Mouse (Mus musculus): ENCODE data around the gene Gcfc2. TPM values are rescaled to one million over a fixed set of nuclear protein-coding genes. Genes with fewer than 3 reads are reported as not detected.

Gcfc2 gene
- polyA plus RNA-seq, 1 experiment from 2014 or later, result 5.0 TPM

DNA sequence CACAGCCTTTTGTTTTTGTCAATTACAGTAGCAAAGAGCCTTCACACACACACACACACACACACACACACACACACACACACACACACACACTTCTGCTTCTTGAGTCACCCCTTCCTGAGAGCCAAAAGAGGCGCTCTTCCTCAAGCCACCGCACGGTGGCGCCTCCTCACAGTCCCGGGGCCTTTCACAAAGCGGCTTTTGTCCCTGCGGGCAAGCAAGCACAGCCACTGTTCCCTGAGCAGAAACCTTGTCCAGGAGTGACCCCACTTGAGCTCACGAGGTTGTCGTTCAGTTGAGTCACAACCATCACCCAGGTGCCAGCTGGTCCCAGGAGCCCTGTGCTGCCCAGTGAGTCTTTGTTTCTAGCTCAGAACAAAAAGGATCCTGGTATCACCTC, 63.5 kb downstream of the Gcfc2 start:
- Histone ChIP-seq H3K9ac (ENCODE audit: low read length) (0 out of 2 replicates have a peak overlapping the region, but pooled peaks have one; percentile 30), H3K27me3 (ENCODE audit: control insufficient read depth, insufficient read depth, low read length) (no peaks in the 10 kb centered on the region), H3K9me3 (replicated peaks; ENCODE audit: control insufficient read depth, low read length) (peaks cover 3% of the 10 kb centered on the region; the same call in 1 of the 2 replicates), H3K36me3 (ENCODE audit: control insufficient read depth, insufficient read depth) (no peaks in the 10 kb centered on the region), H3K4me3 (ENCODE audit: low read length) (no peak overlapping the region), H3K27ac (ENCODE audit: low read length) (no peak overlapping the region), H3K4me2 (ENCODE audit: low read depth, low read length) (no peak overlapping the region), H3K4me1 (ENCODE audit: control insufficient read depth, insufficient read depth, low read length) (peaks cover 4% of the 10 kb centered on the region; the same call in 1 of the 2 replicates)
- 0 out of 2 replicates have a peak, but pooled peaks have one; percentile 39 for ATAC-seq (replicated peaks; ENCODE audit: extremely low read depth, insufficient read depth, low FRiP score)
- 2% methylated on average over 9 of the region's 9 CpGs for WGBS

DNA sequence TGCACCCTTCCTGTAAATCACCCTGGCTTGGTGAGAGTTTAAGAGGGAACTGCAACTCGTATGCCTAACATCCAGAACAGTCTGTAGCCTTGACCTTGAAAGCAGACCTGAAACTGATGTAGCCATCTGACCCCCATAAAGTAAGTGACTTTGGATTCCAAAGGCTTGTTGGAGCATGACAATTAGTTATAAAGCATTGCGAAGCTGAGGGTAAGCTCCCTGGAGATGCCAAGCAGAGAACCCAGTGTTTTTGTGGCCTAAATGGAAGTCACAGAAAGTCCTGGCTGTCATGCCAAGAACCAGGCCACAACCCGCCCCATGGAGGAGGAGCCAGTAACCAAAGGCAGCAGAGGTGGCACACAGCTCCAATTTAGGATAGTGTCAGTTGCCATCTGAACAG, 64.1 kb downstream of the Gcfc2 start:
- Histone ChIP-seq H3K9me3 (replicated peaks; ENCODE audit: control insufficient read depth, low read length) (no peaks in the 10 kb centered on the region), H3K4me1 (ENCODE audit: control insufficient read depth, insufficient read depth, low read length) (peaks cover 4% of the 10 kb centered on the region; the same call in 1 of the 2 replicates), H3K4me2 (ENCODE audit: low read depth, low read length) (no peak overlapping the region), H3K27ac (ENCODE audit: low read length) (no peak overlapping the region), H3K9ac (ENCODE audit: low read length) (0 out of 2 replicates have a peak overlapping the region, but pooled peaks have one; percentile 30), H3K27me3 (ENCODE audit: control insufficient read depth, insufficient read depth, low read length) (no peaks in the 10 kb centered on the region), H3K4me3 (ENCODE audit: low read length) (no peak overlapping the region), H3K36me3 (ENCODE audit: control insufficient read depth, insufficient read depth) (no peaks in the 10 kb centered on the region)
- no peak for ATAC-seq (replicated peaks; ENCODE audit: extremely low read depth, insufficient read depth, low FRiP score)
- 82% methylated on average over 3 of the region's 3 CpGs for WGBS

DNA sequence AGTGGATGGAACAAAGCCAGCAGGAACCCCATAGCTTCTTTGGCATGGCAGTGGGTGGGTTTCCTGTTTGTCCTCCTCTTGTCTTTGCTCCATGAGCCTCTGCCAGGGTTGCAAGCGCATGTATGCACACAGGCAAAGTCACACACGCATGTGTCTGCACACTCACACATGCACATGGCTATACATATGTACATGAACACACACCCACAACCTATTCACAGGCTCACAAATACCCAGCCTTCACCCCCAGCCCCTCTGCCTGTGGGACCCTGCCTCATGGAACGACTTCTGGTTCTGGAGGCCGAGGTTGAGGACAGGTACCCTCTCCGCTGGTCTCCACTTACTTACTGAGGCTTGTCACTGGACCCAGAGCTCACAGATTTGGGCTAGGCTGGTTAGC, 64.9 kb downstream of the Gcfc2 start:
- H3K27ac ChIP-seq (ENCODE audit: low read length), result no peak overlapping the region
- no peaks in the 10 kb centered on the region for H3K9me3 ChIP-seq (replicated peaks; ENCODE audit: control insufficient read depth, low read length)
- 93% methylated on average over 5 of the region's 5 CpGs for WGBS
- no peaks in the 10 kb centered on the region for H3K36me3 ChIP-seq (ENCODE audit: control insufficient read depth, insufficient read depth)
- no peak overlapping the region for H3K4me2 ChIP-seq (ENCODE audit: low read depth, low read length)
- no peaks in the 10 kb centered on the region for H3K27me3 ChIP-seq (ENCODE audit: control insufficient read depth, insufficient read depth, low read length)
- no peak overlapping the region for H3K9ac ChIP-seq (ENCODE audit: low read length)
- ATAC-seq (replicated peaks; ENCODE audit: extremely low read depth, insufficient read depth, low FRiP score), result no peak
- no peak overlapping the region for H3K4me3 ChIP-seq (ENCODE audit: low read length)
- peaks cover 4% of the 10 kb centered on the region; the same call in 1 of the 2 replicates for H3K4me1 ChIP-seq (ENCODE audit: control insufficient read depth, insufficient read depth, low read length)

DNA sequence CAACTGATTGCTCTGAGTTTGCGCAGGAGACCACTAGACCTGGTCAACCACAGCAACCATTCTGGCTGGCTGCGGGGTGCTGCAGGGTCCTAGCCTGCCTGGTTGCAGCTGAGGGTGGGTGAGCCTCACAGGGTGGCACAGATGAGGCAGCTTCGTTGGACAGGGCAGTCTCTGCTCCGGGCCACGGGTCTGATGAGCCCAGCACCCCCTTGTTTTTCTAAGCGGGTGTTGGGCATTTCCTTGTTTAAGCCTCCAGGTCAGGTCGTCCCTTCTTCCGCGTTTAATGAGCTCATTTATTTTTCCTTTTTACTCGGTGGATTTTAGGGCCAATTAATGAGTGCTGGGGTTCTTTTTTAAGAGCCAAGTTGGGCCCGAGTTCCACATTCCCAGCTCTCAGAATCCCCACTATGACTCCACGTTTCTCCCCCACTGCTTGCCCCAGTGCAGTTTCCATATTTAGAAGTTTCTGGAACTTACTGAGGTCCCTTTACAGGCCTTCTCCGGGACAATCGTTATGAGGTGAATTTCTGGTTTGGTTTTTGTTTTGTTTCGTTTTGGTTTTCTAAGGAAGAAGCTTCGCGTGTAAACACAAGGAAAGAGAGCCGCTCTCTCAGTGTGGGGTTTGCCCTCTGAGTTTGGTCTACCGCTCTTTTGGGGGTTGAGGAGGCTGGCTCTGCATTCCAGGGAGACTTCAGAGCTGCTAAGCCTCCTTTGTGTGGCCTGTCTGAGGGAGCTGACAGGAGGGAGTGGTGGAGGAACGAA, 66.8 kb downstream of the Gcfc2 start:
- no peaks in the 10 kb centered on the region for H3K36me3 ChIP-seq (ENCODE audit: control insufficient read depth, insufficient read depth)
- H3K4me1 ChIP-seq (ENCODE audit: control insufficient read depth, insufficient read depth, low read length), result peaks cover 4% of the 10 kb centered on the region; the same call in 1 of the 2 replicates
- H3K9ac ChIP-seq (ENCODE audit: low read length), result no peak overlapping the region
- H3K27me3 ChIP-seq (ENCODE audit: control insufficient read depth, insufficient read depth, low read length), result no peaks in the 10 kb centered on the region
- no peak overlapping the region for H3K27ac ChIP-seq (ENCODE audit: low read length)
- ATAC-seq (replicated peaks; ENCODE audit: extremely low read depth, insufficient read depth, low FRiP score), result no peak
- WGBS, result 52% methylated on average over 20 of the region's 20 CpGs
- H3K9me3 ChIP-seq (replicated peaks; ENCODE audit: control insufficient read depth, low read length), result no peaks in the 10 kb centered on the region
- no peak overlapping the region for H3K4me2 ChIP-seq (ENCODE audit: low read depth, low read length)
- no peak overlapping the region for H3K4me3 ChIP-seq (ENCODE audit: low read length)

MicroRNAs within 50 kb of the gene (microRNA counts, 519-probe panel; counts per million panel counts)
- 2,526 counts per million, percentile 60 among the panel's probes with 10 or more counts for microRNA mmu-miR-468

Small RNA genes within 50 kb of the gene (microRNA-seq; reads per million reads assigned to microRNA genes)
- gene Mir468 (not detected), gene Mir7232 (not detected)

Other genes with a start within 250 kb of the Gcfc2 start
- gene Mrpl19, start 42.3 kb downstream of the Gcfc2 start, polyA plus RNA-seq (2015; fragmentation: Nextera tagmentation; extraction: Ambion mirVana), result 44.1 and 49.0 TPM in 2 replicates
- gene Eva1a, start 117.4 kb downstream of the Gcfc2 start, polyA plus RNA-seq (2015; fragmentation: Nextera tagmentation; extraction: Ambion mirVana), result 5.8 and 7.5 TPM in 2 replicates

Measured in heart, embryonic 16.5 days (tissue).